Mouse (Mus musculus): ENCODE measurements at regions not wholly inside any gene's neighbourhood (a gene's known extent, or its start where the extent isn't known, plus 50 kb on each side); places are given as distances from the start of the nearest gene placed in this dataset.

GRCm38 (mm10) chr4:12376797-12377570, 205.2 kb upstream of the Fam92a start:
- DNase-seq = no peak

GRCm38 (mm10) chr4:12369551-12369950, 197.7 kb upstream of the Fam92a start:
- DNase-seq = no peak

- no peak for DNase-seq
Observed at GRCm38 (mm10) chr4:12356992-12357634, 185.3 kb upstream of the Fam92a start.

GRCm38 (mm10) chr4:12353337-12353856, 181.6 kb upstream of the Fam92a start:
- DNase-seq = no peak

GRCm38 (mm10) chr4:12339236-12339635, 167.4 kb upstream of the Fam92a start:
- no peak for DNase-seq

GRCm38 (mm10) chr4:12334832-12335587, 163.2 kb upstream of the Fam92a start:
- DNase-seq = no peak

GRCm38 (mm10) chr4:12334429-12334828, 162.6 kb upstream of the Fam92a start:
- DNase-seq = peak; percentile 3

GRCm38 (mm10) chr4:12316024-12316423, 144.2 kb upstream of the Fam92a start:
- no peak for DNase-seq

- no peak for DNase-seq
Observed at GRCm38 (mm10) chr4:12308332-12308731, 136.5 kb upstream of the Fam92a start.

- DNase-seq = no peak
Observed at GRCm38 (mm10) chr4:12306618-12307565, 135.1 kb upstream of the Fam92a start.

- no peak for DNase-seq
Observed at GRCm38 (mm10) chr4:12287079-12287686, 115.4 kb upstream of the Fam92a start.

GRCm38 (mm10) chr4:12286391-12286790, 114.6 kb upstream of the Fam92a start:
- no peak for DNase-seq

GRCm38 (mm10) chr4:12285983-12286382, 114.2 kb upstream of the Fam92a start:
- no peak for DNase-seq

- no peak for DNase-seq
Observed at GRCm38 (mm10) chr4:12277949-12278348, 106.1 kb upstream of the Fam92a start.

- no peak for DNase-seq
Observed at GRCm38 (mm10) chr4:12273369-12273768, 101.6 kb upstream of the Fam92a start.

GRCm38 (mm10) chr4:12272914-12273313, 101.1 kb upstream of the Fam92a start:
- no peak for DNase-seq

- DNase-seq = no peak
Observed at GRCm38 (mm10) chr4:12272378-12272777, 100.6 kb upstream of the Fam92a start.

- no peak for DNase-seq
Observed at GRCm38 (mm10) chr4:12263746-12264145, 91.9 kb upstream of the Fam92a start.

GRCm38 (mm10) chr4:12263197-12263596, 91.4 kb upstream of the Fam92a start:
- no peak for DNase-seq

GRCm38 (mm10) chr4:12247994-12248393, 76.2 kb upstream of the Fam92a start:
- no peak for DNase-seq

GRCm38 (mm10) chr4:12246595-12246994, 74.8 kb upstream of the Fam92a start:
- no peak for DNase-seq
